Mouse (Mus musculus) gastrocnemius, adult 18-20 months (tissue): ENCODE measurements around the gene Tex12. TPM values are rescaled to one million over a fixed set of nuclear protein-coding genes. Genes with fewer than 3 reads are reported as not detected.

ENCODE experiments used
- DNase-seq: peaks from one replicate; pipeline ENCODE4 v3.0.0; 2021; ENCODE audit warnings: low spot score
- total RNA-seq, 2 experiments: library from RNA; stranded (reverse); gene quantifications; 2 replicates each; pipeline ENCODE4 v1.2.3; 2021

Tex12 gene
- total RNA-seq, 2 experiments from 2014 or later = not detected

DNA sequence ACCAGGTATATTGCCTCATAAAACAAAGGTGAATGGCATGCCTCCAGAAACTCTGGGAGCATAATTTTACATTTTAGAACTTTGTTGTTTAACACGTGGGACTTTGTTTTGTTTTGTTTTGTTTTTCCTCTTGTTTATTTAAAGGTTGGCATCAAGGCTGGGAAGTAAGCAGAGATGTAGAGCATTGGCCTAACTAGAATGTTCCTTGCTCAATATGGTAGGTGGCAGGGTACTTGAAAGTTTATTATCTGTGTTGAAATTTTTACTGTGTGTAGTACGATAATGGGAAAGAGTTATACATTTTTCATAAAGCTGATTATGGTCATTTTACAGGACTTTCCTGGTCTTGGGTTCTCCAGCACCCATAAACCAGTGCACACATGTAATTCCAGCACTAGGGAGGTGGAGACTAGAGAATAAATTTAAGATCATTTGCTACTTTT lies 814 bp upstream of the Tex12 start:
- DNase-seq = no peak

DNA sequence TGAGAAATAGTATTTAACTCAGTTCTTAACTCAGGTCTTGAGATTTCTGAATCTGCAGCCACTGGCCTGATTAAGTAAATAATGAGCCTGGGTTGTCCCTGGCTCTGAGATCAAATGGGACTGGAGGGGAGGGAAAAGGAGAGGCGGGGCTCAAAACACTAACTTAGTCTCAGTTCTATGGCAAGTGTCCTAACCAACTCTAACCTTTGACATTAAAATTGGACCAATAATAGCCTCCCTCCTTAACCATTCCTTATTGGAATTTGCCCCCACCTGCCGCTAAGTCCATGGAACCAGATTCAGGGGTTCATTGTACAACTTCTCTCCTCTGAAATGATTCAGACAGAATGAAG lies 6.1 kb downstream of the Tex12 start, which contains the start of gene Bco2:
TSS of gene Bco2 (minus strand) at position 88 of the 353 bp plus-strand sequence.
- no peak for DNase-seq

DNA sequence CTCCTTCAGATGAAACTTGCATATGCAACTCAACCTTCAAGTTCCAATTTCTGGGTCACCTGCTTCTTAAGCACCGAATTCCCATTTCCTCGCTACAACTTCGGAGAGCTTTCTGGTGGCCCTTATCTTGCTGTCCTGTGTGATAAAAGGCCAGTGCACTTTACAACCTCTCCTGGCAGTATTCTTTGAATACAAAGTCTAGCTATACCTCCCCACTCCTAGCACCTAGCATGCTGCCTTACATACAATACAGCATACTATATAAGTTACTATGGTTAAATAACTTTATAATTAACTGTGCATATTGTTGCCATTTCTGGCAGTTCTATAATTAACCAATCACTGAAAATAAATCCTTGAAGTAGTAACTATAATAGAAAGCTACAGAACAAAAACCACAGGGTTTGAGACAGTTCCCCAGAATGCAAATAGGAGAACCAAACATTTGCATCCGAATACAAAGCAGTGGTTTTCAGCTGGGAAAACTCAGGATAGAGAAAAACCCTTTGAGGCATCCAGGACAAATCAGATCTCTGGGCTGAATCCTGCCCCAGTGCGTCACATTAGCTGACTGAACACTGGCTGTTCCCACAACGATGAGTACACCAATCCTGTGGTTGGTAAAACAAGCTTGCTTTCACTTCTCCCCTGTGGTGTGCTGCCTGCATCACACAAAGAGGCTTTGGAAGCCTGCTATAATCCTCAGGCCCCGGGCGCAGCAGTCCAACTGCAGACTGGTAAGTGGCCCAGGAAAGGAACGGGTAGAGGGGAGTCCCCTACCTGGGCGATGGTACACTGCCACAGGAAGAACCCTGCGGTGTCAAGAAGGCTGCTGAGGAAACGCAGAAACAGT lies 6.7 kb downstream of the Tex12 start, which contains the start of gene Il18:
TSS of gene Il18 (plus strand) at position 587 of the 853 bp plus-strand sequence.
- peak; percentile 33 for DNase-seq

DNA sequence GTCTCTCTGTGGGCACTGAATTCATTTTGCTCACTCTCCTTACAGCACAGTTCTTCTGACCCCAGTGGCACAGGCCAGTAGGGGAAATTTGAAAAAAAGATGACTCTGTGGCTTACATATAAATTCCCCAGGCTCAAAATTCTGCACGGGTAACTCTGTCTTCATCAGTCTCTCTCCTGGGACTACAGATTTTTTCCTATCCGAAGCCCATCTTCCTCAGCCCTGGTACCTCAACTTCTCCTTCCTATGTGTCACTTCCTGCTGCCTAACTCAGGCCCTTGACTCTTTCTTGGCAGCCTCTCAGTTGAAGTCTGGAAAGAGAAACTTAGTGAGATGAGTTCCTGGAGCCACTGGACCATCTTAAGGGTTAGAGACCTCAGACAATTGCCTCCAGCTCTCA lies 7.6 kb downstream of the Tex12 start:
- DNase-seq = no peak

DNA sequence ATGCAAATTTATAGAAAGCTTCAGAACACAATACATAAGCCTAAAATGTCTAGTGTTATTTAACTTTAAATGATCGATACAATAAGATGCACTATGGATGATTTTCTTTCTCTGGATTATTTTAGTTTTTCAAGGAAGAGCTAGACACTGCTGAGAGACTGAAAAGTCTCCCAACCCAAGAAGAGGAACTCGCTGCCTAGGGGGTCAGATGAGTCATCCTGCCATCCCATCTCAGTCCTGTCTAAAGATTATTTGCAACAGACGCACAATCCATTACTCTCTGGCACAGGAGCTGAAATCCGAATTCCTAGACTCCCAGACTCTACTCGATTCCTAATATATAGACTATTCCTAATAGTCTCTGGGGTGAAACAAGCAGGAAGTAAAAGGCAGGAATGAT lies 8.9 kb downstream of the Tex12 start:
- DNase-seq = no peak

DNA sequence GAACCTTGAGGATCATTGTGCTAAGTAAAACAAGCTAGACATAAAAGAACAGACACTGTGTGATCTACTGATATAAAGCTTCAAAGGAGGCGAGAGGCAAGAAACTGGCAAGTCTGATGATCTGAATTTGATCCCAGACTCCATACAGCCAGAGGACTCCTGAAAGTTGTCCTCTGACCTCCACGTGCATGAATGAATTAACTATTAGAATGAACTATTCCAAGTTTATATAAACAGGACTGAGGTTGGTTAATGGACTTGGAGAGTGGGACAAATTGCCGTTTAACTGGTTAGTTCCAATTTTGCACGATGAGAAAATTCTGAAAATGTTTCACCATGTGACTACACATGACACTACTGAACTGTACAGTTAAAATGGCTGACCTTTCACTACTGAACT lies 12.2 kb downstream of the Tex12 start:
- DNase-seq = no peak

DNA sequence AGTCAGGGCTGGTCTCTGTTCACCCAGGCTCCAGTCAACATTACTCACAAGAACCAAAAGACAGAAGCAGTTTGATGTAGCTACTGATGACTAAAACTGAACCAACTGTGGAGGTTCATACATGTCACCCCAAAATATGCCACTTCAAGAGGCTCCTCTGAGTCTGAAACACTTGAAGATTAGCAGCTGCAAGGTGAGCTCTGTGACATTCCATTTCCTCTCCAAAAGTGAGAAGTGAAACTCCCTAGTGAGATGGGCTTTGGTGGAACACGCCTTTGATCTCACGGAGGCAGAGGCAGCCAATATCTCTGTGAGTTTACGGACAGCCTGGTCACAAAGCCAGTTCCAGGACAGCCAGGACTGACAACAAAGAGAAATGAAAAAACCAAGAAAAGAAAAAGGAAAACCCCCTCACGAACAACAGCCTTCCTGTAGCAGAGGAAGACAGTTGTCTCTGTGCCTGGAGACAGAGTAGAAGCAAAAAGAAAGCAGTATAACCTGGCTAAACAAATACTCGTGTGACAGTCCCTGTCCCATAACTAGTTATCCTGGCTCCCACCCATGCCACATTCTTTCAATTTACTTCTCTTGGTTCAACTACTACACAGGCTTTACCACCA lies 13.2 kb downstream of the Tex12 start:
- no peak for DNase-seq

DNA sequence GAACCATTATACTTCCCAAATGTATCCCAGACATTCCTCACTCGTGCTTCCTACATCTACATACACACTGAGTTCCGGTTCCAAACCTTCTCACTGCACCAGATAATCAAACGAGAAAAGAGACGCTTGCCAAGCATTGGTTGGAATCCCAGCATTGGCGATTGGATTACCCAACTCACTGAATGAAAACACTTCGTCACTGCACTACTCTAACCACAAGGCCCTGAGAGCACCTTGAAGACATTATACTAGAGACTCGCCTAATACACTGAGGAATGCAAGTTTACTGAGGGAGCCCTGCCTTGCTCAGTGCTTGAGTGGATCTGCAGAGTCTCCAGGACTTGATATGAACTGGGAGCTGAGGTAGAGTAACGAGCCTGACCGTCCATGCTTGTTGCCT lies 18.7 kb downstream of the Tex12 start:
- DNase-seq = no peak

DNA sequence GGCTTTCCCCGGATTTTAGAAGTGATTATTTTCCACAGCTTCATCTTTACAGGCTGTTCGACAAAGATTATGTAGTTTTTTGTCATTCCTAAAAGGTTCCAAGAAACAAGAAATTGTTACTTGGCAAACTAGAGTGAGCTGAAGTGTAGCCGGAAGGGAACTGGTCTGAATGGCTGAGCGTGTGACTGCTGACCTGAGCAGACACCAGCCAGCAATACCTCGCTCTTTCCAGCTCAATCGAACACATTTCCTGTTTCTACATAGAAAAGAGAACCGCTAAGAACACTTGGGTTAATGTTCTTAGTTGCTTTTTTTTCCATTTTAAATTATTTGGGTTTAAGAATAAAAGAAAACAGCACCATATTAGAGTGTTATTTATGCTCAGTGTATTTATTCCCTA lies 21.0 kb downstream of the Tex12 start:
- no peak for DNase-seq

DNA sequence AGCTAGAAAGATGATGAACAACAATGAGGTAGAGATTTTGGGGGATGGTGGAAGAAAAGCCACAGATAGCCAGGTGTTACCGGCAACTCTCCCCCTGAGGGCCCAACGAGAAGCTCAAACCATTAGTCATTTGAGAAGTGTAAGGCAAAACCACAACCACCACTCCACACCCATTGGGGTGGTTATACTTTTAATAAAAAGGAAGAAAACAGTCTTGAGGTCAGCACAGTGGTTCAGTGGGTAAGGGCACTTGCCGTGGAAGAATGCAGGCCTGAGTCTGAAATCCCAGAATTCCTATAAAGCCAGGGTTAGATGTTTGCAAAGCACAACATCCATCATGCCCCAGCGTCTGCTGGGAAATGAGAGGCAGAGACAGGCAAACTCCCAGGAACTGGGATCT lies 23.8 kb downstream of the Tex12 start:
- DNase-seq = no peak

DNA sequence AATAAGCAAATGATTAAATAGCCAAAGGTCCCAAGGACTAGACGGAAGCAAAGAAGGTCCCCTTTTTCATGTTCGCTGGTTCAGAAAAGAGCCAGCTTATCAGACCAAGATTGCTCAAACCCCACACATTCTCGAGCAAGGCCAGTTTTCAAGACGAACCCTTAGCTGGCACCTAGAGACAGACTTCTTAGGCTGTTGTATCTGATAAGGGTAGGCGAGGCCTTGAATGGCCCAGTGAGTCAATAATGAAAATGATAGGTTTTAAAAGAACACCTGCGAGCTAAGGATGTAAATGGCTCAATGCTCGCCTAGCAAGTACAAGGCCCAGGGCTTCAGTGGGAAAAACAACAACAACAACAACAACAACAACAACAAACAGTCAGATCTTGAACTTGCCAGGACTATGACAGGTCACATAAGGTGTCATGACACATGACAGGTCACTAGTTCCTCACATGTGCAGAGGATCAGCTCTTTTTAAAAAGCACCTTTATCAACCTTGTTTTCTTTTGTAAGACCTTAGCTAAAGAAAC lies 24.5 kb downstream of the Tex12 start:
- no peak for DNase-seq

DNA sequence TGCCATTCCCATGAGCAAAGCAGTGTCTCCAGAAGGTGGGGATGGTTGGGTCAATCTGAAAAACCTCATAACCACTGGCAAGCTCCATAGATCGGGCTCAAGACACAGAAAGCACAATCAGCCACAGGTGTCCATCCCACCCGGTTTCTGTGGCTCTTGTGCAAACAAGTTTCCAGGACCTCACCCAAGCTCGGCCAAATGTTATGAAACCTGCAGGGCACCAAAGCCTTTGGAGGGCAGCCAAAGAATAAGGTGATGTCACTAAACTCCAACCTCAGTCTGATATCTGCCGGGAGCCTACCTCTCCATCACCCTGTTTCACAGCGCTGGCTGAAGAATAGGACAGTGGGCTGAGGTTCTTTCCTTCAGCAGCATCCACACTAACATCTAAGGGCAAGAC lies 25.2 kb downstream of the Tex12 start:
- no peak for DNase-seq

DNA sequence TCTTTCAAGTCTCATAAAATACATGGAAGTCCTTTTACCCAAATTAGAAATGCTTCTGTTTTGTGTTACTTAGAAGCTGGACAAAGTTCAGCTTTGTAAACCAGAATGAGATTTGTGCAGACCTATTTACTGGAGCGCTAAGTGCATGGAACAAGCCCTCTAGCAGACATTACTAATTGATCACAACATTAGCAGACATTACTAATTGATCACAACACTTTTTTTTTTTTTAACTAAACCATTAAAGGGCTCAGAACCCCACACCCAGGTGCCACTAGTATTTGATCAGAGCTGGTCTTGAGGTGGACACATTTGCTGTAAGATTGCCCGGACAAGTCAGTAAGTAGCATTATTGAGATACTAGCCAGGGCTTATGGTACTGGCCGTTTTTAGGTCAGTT lies 27.3 kb downstream of the Tex12 start:
- DNase-seq = no peak

DNA sequence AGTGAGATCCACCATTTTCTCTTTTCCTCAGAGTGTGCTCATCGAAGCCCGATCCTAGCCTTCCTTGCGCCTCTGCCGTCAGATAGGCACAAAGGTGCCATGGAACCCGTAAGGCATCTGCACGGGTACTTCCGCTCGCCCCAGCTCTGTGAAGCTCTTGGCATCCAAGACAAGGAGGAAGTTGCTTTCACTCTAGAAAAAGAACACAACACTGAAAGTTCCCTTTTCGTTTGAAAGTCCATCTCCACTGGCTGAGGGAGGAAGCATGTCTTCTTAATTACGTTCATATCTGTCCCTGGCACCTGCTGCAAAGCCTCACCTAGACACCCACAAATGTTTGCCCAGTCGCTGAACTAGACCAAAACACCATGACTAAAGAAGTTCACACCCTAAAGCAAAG lies 27.8 kb downstream of the Tex12 start:
- no peak for DNase-seq

DNA sequence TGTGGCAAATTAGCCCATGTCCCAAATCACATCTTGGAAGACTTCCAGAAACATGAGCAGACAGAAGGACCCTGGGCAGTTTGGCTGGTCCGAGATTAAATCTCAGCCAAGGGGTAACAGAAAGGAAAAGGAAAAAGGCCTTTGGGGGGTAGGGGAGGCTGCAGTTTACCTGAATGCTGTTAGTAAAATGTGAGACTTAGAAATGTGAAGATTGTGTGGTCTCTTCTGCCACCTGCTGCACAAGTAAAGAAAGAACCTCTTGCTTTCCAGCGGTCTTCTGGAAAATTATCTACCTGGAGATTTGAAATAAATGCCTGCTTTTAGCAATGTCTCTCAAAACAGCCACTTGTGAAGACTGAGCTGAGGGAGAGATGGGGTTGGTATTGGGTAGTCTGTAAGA lies 30.2 kb downstream of the Tex12 start:
- no peak for DNase-seq

DNA sequence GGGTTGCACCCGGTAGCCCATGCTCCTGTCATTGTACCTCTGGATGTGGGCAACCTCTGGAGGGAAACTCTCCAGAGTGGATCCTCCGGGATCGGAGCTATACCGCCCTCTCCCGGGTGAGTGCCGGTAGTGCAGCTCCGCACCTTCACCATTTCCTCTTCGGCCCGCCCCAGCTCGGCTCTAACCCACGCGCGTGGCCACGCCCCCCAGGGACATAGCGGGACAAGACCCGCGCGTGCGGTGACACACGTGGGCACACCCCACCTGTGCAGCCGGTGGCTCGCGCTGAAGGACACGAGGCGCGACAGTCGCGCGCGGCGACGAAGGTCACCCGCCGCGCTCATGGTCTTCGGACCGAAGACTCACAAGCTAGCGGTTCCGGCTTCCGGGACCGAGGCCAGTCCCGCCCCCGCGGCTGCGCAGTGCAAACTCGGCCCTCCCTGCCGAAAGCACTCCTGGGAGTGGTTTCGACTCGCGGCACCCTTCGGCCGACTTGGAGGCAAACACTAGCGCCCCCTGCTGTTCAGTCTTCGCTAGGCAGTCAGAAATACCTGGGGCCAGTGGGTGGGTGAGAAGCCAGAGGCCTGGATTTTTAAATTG lies 32.7 kb downstream of the Tex12 start, which contains the start of gene Pts:
TSS of gene Pts (minus strand) at position 432 of the 600 bp plus-strand sequence.
- peak; percentile 97 for DNase-seq

DNA sequence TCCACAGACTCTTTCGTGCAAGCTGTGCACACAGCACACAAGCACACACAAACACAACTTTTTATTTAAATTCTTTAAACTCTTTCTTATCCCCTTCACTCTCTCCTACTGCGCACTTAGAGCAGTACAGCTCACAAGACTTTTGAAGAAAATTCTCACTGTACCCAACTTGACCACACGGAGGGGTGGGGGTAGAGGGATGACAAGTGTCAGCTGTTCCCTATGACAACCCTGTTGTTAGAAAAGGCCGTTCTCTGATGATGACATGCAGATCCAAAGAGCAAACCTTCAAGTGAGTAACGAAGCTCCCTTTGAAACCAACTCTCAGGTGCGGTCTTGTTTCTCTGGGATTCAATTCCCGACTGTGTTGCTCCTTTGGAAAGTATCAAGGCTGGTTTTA lies 33.3 kb downstream of the Tex12 start:
- DNase-seq = no peak

DNA sequence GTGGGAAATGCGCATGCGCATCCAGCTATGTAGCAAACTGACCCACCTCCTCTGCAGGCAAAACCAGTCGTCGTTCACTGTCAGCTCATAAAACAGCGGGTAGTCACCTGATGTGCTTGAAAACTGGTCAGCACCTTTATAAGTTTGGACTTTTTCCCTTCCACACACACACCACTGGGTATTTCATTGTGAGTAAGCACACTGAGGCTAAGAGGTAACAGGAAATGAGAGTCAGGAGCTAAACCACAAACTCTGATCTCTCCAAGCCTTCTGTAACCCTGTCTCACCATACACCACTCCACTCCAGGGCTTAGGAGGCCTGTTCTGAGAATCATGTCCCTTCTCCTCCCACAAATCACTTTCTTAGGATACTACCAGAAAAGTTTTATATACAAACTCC lies 35.5 kb downstream of the Tex12 start:
- no peak for DNase-seq

DNA sequence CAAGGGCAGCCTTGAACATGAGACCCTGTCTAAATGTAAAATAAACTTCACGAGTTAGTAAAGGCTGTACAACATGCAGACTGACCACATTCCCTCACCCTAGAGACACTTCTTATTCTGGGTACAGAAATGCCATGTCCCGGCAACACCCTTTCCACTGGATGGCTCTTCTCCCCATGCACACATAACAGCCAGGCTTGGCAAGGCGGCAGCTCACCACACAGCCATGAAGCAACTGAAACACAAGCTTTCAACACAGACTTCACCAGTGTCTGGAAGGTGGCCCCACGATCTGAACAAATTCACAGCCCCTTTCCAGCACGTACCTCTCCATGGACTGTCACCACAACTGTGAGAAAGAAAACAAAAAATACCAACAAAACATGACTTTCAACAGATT lies 36.2 kb downstream of the Tex12 start:
- no peak for DNase-seq

DNA sequence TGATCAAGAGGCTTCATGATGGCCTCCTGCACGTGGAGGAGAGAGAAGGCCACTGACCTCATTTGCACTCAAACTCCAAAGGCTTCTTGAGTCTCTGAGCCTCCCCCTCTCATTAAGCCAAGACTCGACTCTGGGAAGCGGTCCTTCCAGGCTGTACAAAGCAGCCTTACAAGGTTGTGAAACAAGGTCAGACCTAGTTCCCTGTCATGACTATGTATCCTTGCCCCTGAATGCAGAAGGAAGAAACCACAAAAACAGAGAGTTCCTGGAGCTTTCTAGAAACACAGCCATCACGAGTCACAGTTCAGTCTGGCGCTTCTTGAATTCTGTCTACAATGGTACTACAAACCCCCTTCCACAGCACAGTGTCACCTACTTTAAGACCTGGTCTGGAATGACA lies 38.6 kb downstream of the Tex12 start:
- no peak for DNase-seq

DNA sequence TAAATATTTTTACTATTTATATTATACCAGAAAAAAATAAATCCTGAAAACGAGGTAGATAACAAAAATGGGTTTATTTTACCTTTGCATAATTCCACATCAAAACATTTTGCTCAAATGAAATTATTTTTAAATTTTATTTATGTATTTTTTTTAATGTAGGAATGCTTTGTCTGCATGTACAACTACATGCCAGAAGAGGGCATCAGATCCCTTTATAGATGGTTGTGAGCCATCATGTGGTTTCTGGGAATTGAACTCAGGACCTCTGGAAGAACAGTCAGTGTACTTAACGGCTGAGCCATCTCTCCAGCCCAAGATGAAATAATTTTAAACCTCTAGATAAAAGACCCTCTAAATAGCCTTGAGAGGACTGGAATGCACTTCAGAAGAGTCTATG lies 39.6 kb downstream of the Tex12 start:
- no peak for DNase-seq

DNA sequence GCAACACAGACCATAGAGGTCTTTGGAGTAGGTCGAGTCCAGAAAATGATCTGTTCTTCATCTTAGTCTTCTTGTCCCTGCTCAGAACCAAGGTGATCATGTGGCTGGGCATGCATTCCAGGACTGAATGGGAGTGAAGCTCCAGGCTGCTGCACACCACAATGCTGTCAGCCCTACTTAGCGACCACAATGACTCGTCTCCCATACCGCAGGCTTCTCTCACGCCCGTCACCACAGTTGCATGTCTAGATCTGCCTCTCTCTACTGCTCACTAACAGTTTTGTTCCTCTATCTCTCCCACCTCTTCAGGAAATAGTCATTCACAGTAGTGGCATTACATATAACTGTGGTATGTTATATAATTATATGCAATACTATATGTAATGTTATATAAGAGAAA lies 40.4 kb downstream of the Tex12 start:
- DNase-seq = no peak
